Mouse (Mus musculus) embryonic stem cell, embryonic (primary cell): ENCODE measurements around the gene Tmem9b.

ENCODE experiments used
- CTCF ChIA-PET, 4 experiments: fragments of 300-600 bp in 2 of 4; fragments of 350-600 bp in 2 of 4; sonication (Branson Sonifier 250); formaldehyde crosslinking; loops; one replicate each; lab custom pipeline; 2022; ENCODE audit warnings: inconsistent platforms in 2 of 4; lab: Charles Lee
- POLR2A ChIA-PET, 4 experiments: fragments of 300-600 bp in 2 of 4; fragments of 350-600 bp in 2 of 4; sonication (Branson Sonifier 250); formaldehyde crosslinking; loops; one replicate each; lab custom pipeline; 2022; ENCODE audit warnings: antibody characterized with exemption in 4 of 4, inconsistent platforms in 1 of 4; lab: Charles Lee

The Tmem9b gene

DNA sequence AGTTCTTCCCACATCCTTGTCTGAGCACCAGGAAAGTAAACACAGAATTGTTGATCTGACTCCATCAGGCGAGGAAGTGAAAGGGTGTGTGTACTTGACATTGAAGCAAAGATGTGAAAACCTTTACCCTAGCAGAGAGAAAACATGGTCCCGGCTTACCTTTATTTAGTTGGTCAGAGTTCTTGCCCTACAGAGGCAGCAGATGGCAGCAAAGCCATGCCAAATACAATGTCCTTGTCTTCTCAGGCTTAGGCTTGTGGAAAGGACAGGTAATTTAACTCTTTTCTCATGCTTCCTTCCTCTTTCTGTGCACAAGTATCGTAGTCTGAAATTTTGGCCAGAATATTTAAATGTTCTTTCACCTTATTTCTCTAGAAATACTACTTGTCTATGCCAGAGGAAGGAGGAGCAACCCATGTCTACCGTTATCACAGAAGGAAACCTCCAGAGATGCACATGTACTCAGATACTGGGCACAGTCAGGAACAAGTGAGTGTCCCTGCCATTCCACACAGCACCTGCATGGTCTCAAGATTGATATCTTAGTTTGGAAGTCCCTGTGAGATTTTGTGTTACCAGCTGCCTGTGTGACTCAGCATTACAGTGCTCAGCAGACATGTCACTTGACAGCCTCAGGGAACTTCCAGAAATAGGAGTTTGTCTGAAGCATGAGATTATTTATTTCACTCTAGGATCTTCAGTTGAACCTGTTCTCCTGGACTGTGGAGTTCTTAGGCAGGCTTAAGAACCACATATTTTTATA is 45.5 kb downstream of the Tmem9b start:
- POLR2A ChIA-PET = interaction anchor here in 1 of 4 experiments (1.1 to 6.9 kb wide), 5 partner anchors 15 to 189 kb away, joined by 3 to 51 read pairs (median 9); partner anchors contain the start of gene Rpl27a
- CTCF ChIA-PET = interaction anchor here in 2 of 4 experiments (0.9 to 1.0 kb wide), 2 partner anchors 12 to 186 kb away, joined by 3 read pairs; no protein-coding TSS in a partner anchor

DNA sequence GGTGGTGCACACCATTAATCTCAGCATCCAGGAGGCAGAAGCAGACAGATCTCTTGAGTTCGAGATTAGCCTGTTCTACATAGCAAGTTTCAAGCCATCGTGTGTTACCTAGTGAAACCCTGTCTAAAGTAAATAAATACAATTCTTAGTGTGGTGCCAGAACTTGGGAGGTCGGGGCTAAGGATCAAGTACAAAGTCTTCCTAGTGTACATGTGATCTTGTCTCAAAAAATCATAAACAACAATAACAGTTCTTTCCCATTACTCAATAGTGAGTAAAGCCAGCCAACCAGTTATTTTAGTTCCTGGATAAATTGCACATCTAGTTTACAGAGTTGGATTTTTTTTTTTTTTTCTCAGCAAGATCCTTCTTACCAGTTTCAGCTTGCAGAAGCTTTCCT is 48.2 kb downstream of the Tmem9b start:
- ChIA-PET POLR2A (interaction anchor here (0.5 to 6.9 kb wide), 38 partner anchors 9 to 1763 kb away, joined by 3 to 84 read pairs (median 6); partner anchors contain the start of genes Rpl27a (in 3 of the 4), Tmem41b (in 2 of the 4), BC051019 (in 1 of the 4) and Nrip3 (in 1 of the 4)), CTCF (interaction anchor here in 2 of 4 experiments (0.7 to 1.6 kb wide), 4 partner anchors 24 to 188 kb away, joined by 3 to 6 read pairs (median 4); no protein-coding TSS in a partner anchor)

DNA sequence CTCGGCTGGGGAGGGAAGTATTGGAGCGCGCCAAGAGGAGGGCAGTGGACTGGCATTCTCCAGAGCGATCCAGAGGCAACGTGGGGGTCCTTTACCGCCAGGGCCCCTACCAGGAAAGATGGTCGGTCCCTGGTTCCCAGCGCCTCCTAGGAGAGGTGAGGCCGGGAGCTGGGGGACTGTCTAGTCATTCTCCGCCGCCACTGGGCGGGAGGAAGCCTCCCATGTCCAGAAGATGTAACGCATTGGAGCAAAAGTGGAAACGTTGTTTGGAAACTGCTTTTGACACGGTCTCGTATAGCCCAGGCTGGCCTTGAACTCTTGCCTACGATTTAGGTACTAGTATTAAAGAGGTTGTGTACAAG is 48.7 kb downstream of the Tmem9b start:
- ChIA-PET POLR2A (interaction anchor here (0.5 to 6.9 kb wide), 82 partner anchors 8 to 486 kb away, joined by 3 to 84 read pairs (median 4); partner anchors contain the start of genes Rpl27a (in 3 of the 4), Nrip3 (in 2 of the 4), Tmem41b (in 2 of the 4) and BC051019 (in 1 of the 4)), CTCF (interaction anchor here in 3 of 4 experiments (0.6 to 1.6 kb wide), 10 partner anchors 9 to 435 kb away, joined by 3 to 6 read pairs (median 4); no protein-coding TSS in a partner anchor)

DNA sequence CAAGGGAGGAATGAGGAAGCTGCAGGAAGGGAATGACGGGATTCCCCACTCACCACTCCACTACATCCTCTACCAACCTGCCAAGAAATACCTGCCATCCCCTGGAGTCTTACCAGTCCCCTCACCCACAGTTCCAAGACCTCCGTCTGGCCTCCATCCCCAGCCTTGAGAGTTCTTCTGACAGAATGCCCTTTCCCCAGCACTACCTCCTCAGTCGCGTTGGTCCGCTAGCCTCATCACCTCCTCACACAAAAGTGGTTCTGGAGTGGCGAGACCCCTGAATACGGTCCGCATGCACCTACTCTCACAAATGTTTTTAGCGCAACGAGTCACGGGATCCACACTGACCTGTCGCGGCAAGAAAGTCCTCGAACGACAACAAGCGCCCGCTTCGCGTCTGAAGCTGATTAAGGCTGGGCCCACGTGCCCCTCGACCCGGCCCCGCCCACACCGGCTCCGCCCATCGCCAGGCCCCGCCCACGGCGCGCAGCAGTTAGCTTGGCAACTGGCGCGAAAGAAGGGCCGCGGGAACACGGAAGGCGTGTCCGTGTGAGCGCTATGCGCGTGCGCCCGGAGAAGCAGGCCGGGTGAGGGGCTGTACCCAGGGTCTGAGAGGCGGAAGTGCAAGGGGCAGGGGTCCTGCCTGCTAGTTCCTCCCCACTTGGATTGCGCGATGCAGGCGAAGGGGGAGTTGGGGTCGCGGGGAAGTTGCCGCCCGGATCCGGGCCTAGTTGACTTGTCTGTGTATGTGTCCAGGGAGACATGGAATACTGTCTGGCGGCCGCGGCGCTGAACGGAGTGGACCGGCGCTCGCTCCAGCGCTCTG is 49.3 kb downstream of the Tmem9b start, which contains the start of the genes St5 and Akip1:
Gene St5, minus strand, starts transcription at position 416 of the 826 bp plus-strand sequence.
Gene Akip1, plus strand, starts transcription at position 501 of the 826 bp plus-strand sequence.
- POLR2A ChIA-PET = interaction anchor here (0.5 to 6.9 kb wide), 90 partner anchors 8 to 521 kb away, joined by 3 to 84 read pairs (median 4); partner anchors contain the start of genes Rpl27a (in 3 of the 4), Tmem41b (in 2 of the 4), BC051019 (in 1 of the 4) and Ipo7 (in 1 of the 4)

DNA sequence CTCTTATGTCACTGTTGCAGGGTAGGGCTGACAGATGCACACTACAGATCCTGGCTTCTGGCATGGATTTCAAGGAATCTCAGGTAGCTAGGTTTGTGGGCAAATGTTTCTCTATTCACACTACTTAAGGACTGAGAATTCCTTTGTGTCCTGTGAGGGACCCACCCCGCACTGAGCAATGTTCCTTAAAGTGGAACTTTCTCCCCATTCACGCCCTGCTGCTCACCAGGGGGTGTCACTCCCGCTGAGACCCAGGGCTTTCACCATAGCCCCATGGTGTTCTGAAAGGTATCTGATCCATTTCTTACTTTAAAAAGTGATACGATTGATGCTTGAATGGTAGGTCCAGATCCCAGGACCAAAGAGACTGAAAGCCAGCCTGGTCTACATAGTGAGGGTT is 50.0 kb downstream of the Tmem9b start:
- CTCF ChIA-PET = interaction anchor here in 1 of 4 experiments (1.2 to 1.6 kb wide), 3 partner anchors 11 to 190 kb away, joined by 3 to 5 read pairs (median 4); no protein-coding TSS in a partner anchor
- POLR2A ChIA-PET = interaction anchor here (0.7 to 6.9 kb wide), 44 partner anchors 8 to 472 kb away, joined by 3 to 84 read pairs (median 6); partner anchors contain the start of genes Rpl27a (in 3 of the 4), Tmem41b (in 2 of the 4), BC051019 (in 1 of the 4) and Ipo7 (in 1 of the 4)

More for the DNA sequence above, 49.3 kb downstream of the Tmem9b start, which contains the start of the genes St5 and Akip1:
- CTCF ChIA-PET = interaction anchor here in 3 of 4 experiments (0.6 to 1.6 kb wide), 12 partner anchors 8 to 434 kb away, joined by 3 to 6 read pairs (median 4); no protein-coding TSS in a partner anchor

DNA sequence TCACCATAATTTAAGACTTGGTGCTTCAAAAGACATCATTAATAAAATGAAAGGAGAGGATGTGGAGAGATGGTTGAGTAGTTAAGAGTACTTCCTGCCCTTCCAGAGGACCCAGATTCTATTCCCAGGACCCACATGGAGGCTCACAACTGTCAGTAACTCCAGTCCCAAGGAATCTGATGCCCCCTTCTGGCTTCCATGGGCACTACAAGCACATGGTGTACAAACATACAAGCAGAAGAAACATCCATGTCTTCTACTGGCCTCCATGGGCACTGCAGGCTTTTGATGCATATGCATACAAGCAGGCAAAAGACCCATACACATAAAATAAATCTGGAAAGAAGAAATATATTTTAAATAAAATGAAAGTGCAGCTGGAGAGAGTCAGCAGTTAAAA is 52.5 kb downstream of the Tmem9b start:
- POLR2A ChIA-PET = interaction anchor here in 2 of 4 experiments (0.8 to 6.9 kb wide), 10 partner anchors 11 to 183 kb away, joined by 3 to 51 read pairs (median 4); partner anchors contain the start of gene Rpl27a (in 2 of the 2)
- CTCF ChIA-PET = interaction anchor here in 1 of 4 experiments (1.5 kb wide), 1 partner anchor 207 kb away, joined by 4 read pairs; no protein-coding TSS in a partner anchor

DNA sequence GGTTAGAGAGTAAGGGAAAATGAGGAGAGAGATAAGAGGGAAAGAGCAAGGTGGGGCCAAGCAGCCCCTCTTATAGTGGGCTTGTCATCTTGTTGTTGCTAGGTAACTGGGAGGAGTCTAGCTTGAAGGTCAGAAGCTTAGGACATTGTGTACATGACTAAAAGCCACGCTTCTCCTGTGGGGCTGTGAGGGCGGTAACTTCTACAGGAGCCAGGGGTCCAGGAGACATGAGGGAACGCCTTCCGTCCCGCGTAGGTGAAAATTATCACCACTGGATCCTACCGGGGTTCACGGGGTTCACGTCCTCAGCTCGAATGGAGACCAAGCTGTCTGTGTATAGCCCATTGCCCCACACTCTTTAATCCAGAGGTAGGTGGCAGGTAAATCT is 57.3 kb downstream of the Tmem9b start:
- CTCF ChIA-PET = interaction anchor here in 2 of 4 experiments (0.6 to 1.2 kb wide), 3 partner anchors 8 to 272 kb away, joined by 3 read pairs; partner anchors contain the start of genes Akip1 (in 1 of the 2) and St5 (in 1 of the 2)
- POLR2A ChIA-PET = interaction anchor here (0.6 to 2.4 kb wide), 29 partner anchors 8 to 469 kb away, joined by 3 to 19 read pairs (median 4); partner anchors contain the start of genes Akip1 (in 3 of the 4), Rpl27a (in 3 of the 4), St5 (in 3 of the 4) and Dennd5a (in 1 of the 4)

DNA sequence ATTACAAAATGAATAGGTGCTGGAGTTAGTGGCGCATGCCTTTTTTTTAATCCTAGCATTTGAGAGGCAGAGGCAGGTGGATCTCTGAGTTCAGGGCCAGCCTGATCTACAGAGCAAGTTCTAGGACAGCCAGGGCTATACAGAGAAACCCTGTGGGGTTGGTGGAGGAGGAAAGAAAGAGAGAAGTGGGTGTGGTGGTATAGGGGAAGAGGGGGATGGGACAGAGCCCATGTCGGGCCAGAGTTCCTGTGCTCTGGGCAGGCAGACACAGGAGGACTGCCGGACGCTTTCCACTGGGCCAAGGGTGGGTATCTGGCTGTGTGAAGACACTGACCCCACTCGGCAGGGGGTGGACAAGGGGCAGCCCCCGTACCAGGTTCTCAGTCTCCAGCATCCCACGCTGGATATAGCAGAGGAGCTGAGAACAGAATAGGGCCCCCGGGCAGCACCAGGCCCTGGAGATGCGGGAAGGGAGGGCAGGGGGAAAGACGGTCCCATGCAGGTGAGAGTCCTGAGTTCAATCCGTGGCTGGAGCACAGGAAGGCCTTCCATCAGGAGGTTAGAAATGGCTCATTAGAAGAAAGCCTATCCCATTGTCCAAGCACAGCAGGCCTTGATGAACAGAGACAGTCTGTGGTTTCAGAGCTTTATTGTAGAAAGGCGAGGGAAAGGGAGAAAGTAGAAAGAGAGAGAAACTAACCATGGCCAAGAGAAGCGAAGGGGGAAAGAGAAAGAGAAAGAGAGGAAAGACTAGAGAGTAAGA is 57.9 kb downstream of the Tmem9b start:
- CTCF ChIA-PET = interaction anchor here in 3 of 4 experiments (0.6 to 1.2 kb wide), 3 partner anchors 9 to 15 kb away, joined by 3 to 7 read pairs (median 3); partner anchors contain the start of genes Akip1 (in 1 of the 3) and St5 (in 1 of the 3)
- POLR2A ChIA-PET = interaction anchor here (0.5 to 2.4 kb wide), 28 partner anchors 8 to 470 kb away, joined by 3 to 19 read pairs (median 4); partner anchors contain the start of genes Akip1 (in 3 of the 4), Rpl27a (in 3 of the 4), St5 (in 3 of the 4) and Ipo7 (in 1 of the 4)

DNA sequence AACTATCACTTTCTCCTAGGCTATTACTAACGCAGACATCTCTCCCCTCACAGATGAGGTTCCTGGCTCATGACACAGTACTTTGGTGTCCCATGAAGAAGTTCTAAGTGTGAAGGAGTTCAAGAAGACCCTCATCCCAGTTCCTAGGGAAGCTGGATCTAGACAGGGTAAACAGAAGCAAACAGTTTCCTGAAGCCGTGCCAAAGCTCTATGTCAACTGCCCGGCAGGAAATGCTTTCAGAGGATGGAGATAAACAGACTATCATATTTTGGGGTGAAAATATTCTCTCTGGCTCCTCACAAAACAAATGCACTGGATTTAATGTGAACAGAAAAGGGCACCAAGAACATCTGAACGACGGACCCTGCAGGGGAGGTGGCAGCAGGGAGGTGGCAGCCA is 61.7 kb downstream of the Tmem9b start:
- POLR2A ChIA-PET = interaction anchor here in 2 of 4 experiments (1.0 to 2.4 kb wide), 7 partner anchors 12 to 172 kb away, joined by 3 to 9 read pairs (median 4); partner anchors contain the start of genes Akip1 (in 2 of the 2), Rpl27a (in 2 of the 2) and St5 (in 2 of the 2)
- CTCF ChIA-PET = interaction anchor here in 3 of 4 experiments (0.6 to 1.2 kb wide), 5 partner anchors 10 to 178 kb away, joined by 3 to 7 read pairs (median 4); partner anchors contain the start of genes Akip1 (in 1 of the 3) and St5 (in 1 of the 3)

DNA sequence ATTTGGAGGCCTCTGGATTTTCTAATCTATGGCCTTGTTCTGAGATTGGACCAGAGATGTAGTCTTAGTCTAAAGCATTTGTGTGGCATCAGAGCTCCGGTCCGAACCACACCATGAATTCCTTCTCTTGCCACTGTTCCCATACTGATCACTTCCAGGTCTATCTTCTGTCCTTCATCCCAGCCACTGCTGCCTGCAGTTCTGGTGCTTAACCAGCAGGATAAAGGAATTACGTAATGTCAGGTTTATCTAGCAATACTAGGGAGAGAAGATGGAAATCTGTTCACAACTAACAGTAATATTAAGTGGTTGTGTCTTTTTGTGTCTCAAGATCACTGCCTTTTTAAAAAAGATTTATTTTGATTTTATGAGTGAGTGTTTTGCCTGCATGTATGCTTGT is 62.6 kb downstream of the Tmem9b start:
- CTCF ChIA-PET = interaction anchor here in 2 of 4 experiments (0.6 to 1.2 kb wide), 2 partner anchors 18 to 26 kb away, joined by 3 to 4 read pairs; no protein-coding TSS in a partner anchor
- POLR2A ChIA-PET = interaction anchor here in 1 of 4 experiments (1.0 to 2.4 kb wide), 4 partner anchors 15 to 171 kb away, joined by 3 to 9 read pairs (median 4); partner anchors contain the start of gene Rpl27a

DNA sequence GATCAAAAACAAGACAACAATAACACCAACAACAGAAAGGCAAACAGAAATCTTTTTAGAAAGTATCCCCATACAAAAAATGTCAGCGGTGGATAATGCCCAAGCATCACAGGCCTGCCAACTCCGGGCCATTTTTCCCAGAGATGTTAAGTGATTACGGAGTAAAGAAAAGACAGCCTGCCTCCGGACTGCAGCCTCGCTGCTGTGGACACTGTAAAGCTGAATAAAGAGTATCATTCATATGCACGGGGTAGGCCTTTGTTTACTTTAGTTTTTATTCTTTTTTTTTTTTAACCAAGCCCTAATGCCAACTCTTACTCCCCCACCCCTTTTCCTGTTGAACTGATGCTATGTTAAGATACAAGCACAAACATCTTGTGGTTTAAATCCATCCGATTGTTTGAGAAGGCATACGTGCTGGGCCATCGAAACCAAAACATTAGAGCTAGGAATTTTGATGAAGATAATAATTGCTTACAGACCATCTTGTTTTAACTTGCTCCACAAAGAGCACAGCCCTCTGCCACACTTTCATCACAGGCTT is 66.0 kb downstream of the Tmem9b start:
- ChIA-PET CTCF (interaction anchor here in 2 of 4 experiments (0.6 to 1.1 kb wide), 2 partner anchors 11 to 161 kb away, joined by 3 to 6 read pairs; no protein-coding TSS in a partner anchor), POLR2A (interaction anchor here in 3 of 4 experiments (0.6 to 3.1 kb wide), 7 partner anchors 8 to 168 kb away, joined by 3 to 9 read pairs (median 5); partner anchors contain the start of genes Akip1 (in 1 of the 3), Rpl27a (in 1 of the 3) and St5 (in 1 of the 3))
